Mouse (Mus musculus) neural tube, embryonic 14.5 days (tissue): ENCODE data around the gene Ccdc97. TPM values are rescaled to one million over a fixed set of nuclear protein-coding genes. Genes with fewer than 3 reads are reported as not detected.
A peak's percentile ranks its signal among the peaks of the same experiment; 100 is the strongest.
"Not testable (repeated sequence)": the region's sequence is repeated elsewhere in the genome, so short reads cannot be mapped to it uniquely, and the experiment has no call there.

Experiments
- ATAC-seq: fragments of 200-750 bp; cut with Nextera tagmentation; 2 replicates; pipeline ENCODE4 v1.8.0; 2017; ENCODE audit warnings: low read depth, mild to moderate bottlenecking, moderate TSS enrichment, moderate library complexity
- H3K27ac ChIP-seq: fragments of 300-500 bp; sonication (generic); 2 replicates; pipeline ENCODE4 v1.5.1; 2014; ENCODE audit warnings: low read depth, mild to moderate bottlenecking, control low read depth, low read length, moderate library complexity, mixed read lengths
- H3K27me3 ChIP-seq: fragments of 300-500 bp; sonication (generic); 2 replicates; pipeline ENCODE4 v1.6.1; 2014; ENCODE audit warnings: low read length; ENCODE audit not compliant: control insufficient read depth, insufficient read depth
- H3K36me3 ChIP-seq: fragments of 300-500 bp; sonication (generic); 2 replicates; pipeline ENCODE4 v1.6.1; 2014; ENCODE audit warnings: low read length, mixed read lengths; ENCODE audit not compliant: control insufficient read depth, insufficient read depth
- H3K4me1 ChIP-seq: fragments of 300-500 bp; sonication (generic); 2 replicates; pipeline ENCODE4 v1.6.1; 2014; ENCODE audit warnings: low read length; ENCODE audit not compliant: control insufficient read depth, insufficient read depth
- H3K4me2 ChIP-seq: fragments of 300-500 bp; sonication (generic); 2 replicates; pipeline ENCODE4 v1.6.1; 2014; ENCODE audit warnings: mild to moderate bottlenecking, low read depth, low read length, control low read depth
- H3K4me3 ChIP-seq: fragments of 300-500 bp; sonication (generic); 2 replicates; pipeline ENCODE4 v1.5.1; 2014; ENCODE audit warnings: low read depth, low read length, control low read depth, mixed read lengths
- H3K9ac ChIP-seq: fragments of 300-500 bp; sonication (generic); replicated peaks from 2 replicates; pipeline ENCODE4 v1.6.1; 2014; ENCODE audit warnings: low read depth, mild to moderate bottlenecking, control low read depth, low read length, mixed read lengths
- H3K9me3 ChIP-seq: fragments of 300-500 bp; sonication (generic); 2 replicates; pipeline ENCODE4 v1.6.1; 2016; ENCODE audit warnings: low read length; ENCODE audit not compliant: control insufficient read depth
- WGBS: fragments of 180-500 bp; shearing (Covaris S2); extraction: QIAGEN DNeasy Blood & Tissue Kit; methylation state at CpG from one replicate; pipeline ENCODE4 v1.1.7; 2014; 5-methylcytosine and 5-hydroxymethylcytosine counted together
- polyA plus RNA-seq: library from polyadenylated mRNA; unstranded; fragments of >200 nt; fragmentation: Nextera tagmentation; extraction: Ambion mirVana; gene quantifications from 2 replicates; pipeline ENCODE4 v1.2.1, GENCODE M21; 2014

Ccdc97 gene
- polyA plus RNA-seq, 1 experiment from 2014 or later = 42.4 TPM

DNA sequence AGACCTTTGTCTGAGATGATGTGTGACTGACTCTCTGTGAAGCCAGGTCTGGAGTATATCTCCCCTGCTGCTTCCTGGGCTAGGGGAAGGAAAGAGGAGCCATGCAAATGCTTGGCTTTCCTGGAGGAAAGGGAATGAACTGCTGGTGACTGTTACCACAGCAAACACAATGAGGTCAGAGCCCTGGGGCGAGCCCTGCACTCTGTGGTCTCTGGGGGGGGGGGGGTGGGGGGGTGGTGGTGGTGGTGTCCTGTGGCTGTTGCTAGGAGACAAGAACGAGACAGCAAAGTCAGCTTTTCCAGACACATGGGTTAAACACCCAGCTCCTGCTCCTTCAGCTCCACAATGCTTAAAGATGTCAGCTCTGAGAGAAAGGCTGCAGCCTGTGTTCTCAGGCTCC is 10.5 kb upstream of the Ccdc97 start:
- Histone ChIP-seq H3K9me3 (no peaks in the 10 kb centered on the region), H3K4me3 (no peak overlapping the region), H3K27me3 (no peaks in the 10 kb centered on the region), H3K4me2 (no peak overlapping the region), H3K4me1 (no peaks in the 10 kb centered on the region), H3K36me3 (peaks cover 83% of the 10 kb centered on the region), H3K9ac (no peak overlapping the region), H3K27ac (no peak overlapping the region)
- ATAC-seq = no peak
- 47% methylated on average over 2 of the region's 2 CpGs for WGBS

DNA sequence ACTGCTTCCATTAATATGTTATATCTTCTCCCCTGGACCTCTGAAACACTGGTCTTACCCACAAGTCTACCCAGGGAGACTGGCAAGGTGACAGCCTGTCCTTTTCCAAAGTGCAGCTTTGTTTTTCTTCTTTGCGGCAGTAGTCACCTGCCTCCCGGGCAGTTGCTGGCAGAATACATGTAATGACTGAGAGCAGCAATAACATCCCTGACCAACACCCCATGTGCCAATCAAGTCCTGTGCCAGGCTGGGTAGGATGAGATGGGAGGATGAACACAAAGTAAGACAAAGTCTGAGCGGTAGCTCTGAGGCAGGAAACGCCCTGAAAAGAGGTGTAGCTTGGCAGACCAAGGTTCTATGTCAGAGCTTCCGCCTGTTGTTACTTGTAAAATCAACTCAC is 8.9 kb upstream of the Ccdc97 start:
- no peaks in the 10 kb centered on the region for H3K27me3 ChIP-seq
- no peak overlapping the region for H3K27ac ChIP-seq
- no peaks in the 10 kb centered on the region for H3K4me1 ChIP-seq
- H3K4me3 ChIP-seq = no peak overlapping the region
- peaks cover 85% of the 10 kb centered on the region for H3K36me3 ChIP-seq
- 92% methylated on average over 5 of the region's 5 CpGs for WGBS
- no peak for ATAC-seq
- no peaks in the 10 kb centered on the region for H3K9me3 ChIP-seq
- H3K9ac ChIP-seq = no peak overlapping the region
- no peak overlapping the region for H3K4me2 ChIP-seq

DNA sequence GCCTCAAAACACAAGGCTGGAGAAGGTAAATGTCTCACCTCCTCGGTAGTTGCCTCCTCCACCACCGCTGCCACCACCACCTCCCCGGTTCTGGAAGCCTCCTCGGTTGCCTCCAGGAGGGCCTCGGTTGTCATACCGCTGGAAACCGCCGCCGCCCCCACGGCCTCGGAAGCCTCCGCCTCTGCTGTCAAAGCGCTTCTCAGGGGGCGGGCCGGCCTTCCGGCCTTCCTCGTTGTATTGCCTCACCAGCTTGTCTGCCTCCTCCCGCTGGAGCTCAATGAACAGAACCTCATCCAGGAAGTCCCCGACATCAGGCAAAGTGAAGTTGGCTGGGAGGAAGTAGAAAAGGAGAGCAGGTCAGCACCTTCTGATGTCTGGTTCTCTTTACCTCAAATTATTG is 7.0 kb upstream of the Ccdc97 start:
- Histone ChIP-seq H3K9ac (no peak overlapping the region), H3K36me3 (peaks cover 77% of the 10 kb centered on the region), H3K27me3 (no peaks in the 10 kb centered on the region), H3K4me1 (no peaks in the 10 kb centered on the region), H3K4me3 (no peak overlapping the region), H3K9me3 (no peaks in the 10 kb centered on the region), H3K4me2 (no peak overlapping the region), H3K27ac (no peak overlapping the region)
- no peak for ATAC-seq
- WGBS = 85% methylated on average over 18 of the region's 19 CpGs

- H3K9me3 ChIP-seq, H3K9ac ChIP-seq, H3K4me1 ChIP-seq, H3K4me3 ChIP-seq, ATAC-seq, H3K27me3 ChIP-seq, H3K27ac ChIP-seq, H3K4me2 ChIP-seq: not testable (repeated sequence)
- peaks cover 51% of the 10 kb centered on the region for H3K36me3 ChIP-seq
Measured at GRCm38 (mm10) chr7:25721776-25722175, 2.9 kb upstream of the Ccdc97 start.

DNA sequence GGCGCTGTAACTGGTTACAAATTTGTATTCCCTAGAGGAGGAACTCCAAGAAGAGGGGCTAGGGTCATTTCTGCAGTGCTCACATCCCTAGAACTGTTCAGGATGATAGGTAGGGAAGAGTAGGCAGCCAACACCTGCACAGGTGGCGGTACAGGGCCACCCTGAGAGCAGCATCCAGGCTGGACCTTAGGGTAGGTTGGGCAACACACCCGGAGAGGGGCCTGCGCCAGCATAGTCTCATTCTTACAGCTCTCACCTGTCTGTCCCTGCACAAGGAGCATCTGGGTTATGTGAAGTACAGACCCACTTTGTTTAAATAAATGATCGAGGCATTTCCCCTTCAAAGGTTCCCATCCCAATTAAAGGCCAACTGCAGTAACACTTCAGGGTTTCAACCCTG is 1.9 kb upstream of the Ccdc97 start:
- Histone ChIP-seq H3K4me2 (no peak overlapping the region), H3K27me3 (no peaks in the 10 kb centered on the region), H3K36me3 (peaks cover 43% of the 10 kb centered on the region), H3K27ac (no peak overlapping the region), H3K9ac (no peak overlapping the region), H3K9me3 (no peaks in the 10 kb centered on the region), H3K4me3 (no peak overlapping the region), H3K4me1 (peaks cover 10% of the 10 kb centered on the region)
- no peak for ATAC-seq
- WGBS = 93% methylated on average over 5 of the region's 5 CpGs

DNA sequence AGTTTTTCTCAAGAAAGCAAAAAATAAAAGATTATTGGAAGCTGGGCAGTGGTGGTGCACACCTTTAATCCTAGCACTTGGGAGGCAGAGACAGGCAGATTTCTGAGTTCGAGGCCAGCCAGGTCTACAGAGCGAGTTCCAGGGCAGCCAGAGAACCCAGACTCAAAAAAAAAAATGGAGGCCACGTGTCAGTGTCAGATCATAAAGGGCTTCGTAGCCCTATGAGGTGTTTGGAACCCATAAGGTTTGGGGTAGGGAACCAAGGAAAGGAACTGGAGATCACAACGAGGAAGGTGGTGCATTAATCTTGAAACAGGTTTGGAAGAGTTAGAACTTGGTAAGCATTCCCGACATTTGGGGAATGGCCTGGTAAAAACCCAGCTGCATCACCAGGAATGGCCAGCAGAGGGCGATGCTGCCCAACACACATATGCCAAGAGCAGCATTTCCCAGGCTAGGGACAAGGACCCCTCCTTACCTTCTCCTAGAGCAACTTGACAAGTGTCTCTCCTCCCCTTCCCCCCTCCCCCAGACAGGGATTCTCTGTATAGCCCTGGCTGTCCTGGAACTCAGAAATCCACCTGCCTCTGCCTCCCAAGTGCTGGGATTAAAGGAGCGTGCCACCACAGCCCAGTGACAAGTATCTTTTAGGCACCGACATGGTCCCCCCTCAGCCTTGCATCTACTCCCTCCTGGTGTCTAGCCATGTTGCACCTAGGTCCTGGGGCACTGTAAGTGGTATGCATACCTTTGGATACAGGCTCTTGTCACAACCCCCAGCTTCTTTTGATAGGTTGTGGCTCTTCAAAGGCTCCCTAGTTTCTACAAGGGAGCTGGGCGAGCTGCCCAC is 1.1 kb upstream of the Ccdc97 start:
- WGBS = 63% methylated on average over 10 of the region's 10 CpGs
- no peak overlapping the region for H3K9ac ChIP-seq

DNA sequence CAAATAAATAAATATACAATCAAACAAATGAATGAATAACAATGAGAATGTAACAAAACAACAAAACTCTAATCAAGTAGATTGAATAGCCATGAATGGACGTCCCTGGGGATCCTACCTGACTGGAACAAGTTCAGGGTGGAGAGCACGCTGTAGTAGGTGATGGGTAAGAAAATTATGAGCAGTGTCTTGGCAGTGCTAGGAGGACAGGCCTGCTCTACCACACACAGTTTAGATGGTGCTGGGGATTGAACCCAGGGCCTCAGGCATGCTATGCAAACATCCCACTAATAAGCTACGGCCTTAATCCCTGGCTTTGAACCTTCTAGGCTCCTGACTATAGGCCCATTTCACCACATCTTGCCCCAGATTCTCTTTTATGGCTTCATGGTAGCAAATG is 1.4 kb downstream of the Ccdc97 start:
- H3K27me3 ChIP-seq = no peaks in the 10 kb centered on the region
- no peak overlapping the region for H3K9ac ChIP-seq
- H3K4me1 ChIP-seq = peaks cover 10% of the 10 kb centered on the region
- H3K27ac ChIP-seq = no peak overlapping the region
- no peak overlapping the region for H3K4me3 ChIP-seq
- ATAC-seq = no peak
- peak overlapping the region; percentile 94; the same call in 1 of the 2 replicates for H3K4me2 ChIP-seq
- peaks cover 38% of the 10 kb centered on the region; the same call in 1 of the 2 replicates for H3K36me3 ChIP-seq
- no peaks in the 10 kb centered on the region for H3K9me3 ChIP-seq
- WGBS = 92% methylated on average over 3 of the region's 3 CpGs

More for the DNA sequence above, 1.1 kb upstream of the Ccdc97 start:
- Histone ChIP-seq H3K4me3 (no peak overlapping the region; the same call in 1 of the 2 replicates), H3K27ac (no peak overlapping the region), H3K36me3 (peaks cover 42% of the 10 kb centered on the region), H3K27me3 (no peaks in the 10 kb centered on the region), H3K9me3 (no peaks in the 10 kb centered on the region), H3K4me2 (no peak overlapping the region), H3K4me1 (peaks cover 10% of the 10 kb centered on the region)
- ATAC-seq = peak; percentile 53

GRCm38 (mm10) chr7:25715731-25716271 is 3.1 kb downstream of the Ccdc97 start:
- Histone ChIP-seq H3K9ac (no peak overlapping the region), H3K9me3 (no peaks in the 10 kb centered on the region), H3K4me2 (no peak overlapping the region), H3K36me3 (peaks cover 29% of the 10 kb centered on the region; the same call in 1 of the 2 replicates), H3K27ac (no peak overlapping the region), H3K4me1 (peaks cover 17% of the 10 kb centered on the region), H3K27me3 (no peaks in the 10 kb centered on the region), H3K4me3 (no peak overlapping the region)
- 96% methylated on average over 22 of the region's 22 CpGs for WGBS
- no peak for ATAC-seq

DNA sequence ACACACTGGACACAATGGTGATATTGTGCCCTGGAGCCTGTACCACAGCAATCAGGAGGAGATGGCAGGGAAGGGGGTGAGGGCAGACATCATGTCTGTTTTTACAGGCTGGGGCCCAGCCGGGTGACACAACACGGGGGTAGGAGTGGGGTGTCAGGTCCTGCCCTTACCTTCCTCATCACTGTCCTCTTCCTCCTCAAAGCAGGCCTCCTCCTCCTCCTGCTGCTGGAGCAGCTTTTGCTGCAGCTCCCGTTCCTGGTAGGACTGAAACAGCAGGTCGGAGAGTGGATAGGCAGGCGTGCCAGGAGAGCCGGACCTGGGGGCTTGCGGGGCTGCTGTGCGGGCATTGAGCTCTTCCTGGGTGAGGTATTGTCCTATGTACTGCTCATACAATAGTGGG is 4.3 kb downstream of the Ccdc97 start:
- 94% methylated on average over 8 of the region's 8 CpGs for WGBS
- H3K27ac ChIP-seq = no peak overlapping the region
- H3K4me2 ChIP-seq = no peak overlapping the region
- no peaks in the 10 kb centered on the region for H3K27me3 ChIP-seq
- peaks cover 27% of the 10 kb centered on the region; the same call in 1 of the 2 replicates for H3K36me3 ChIP-seq
- no peak for ATAC-seq
- H3K4me1 ChIP-seq = peaks cover 25% of the 10 kb centered on the region
- H3K9ac ChIP-seq = no peak overlapping the region
- no peak overlapping the region for H3K4me3 ChIP-seq
- H3K9me3 ChIP-seq = no peaks in the 10 kb centered on the region
